Mouse (Mus musculus) erythroblast, embryonic 14.5 days (primary cell): ENCODE data around the gene Wapl.

Source experiments
- GATA1 ChIP-seq: IDR thresholded peaks from 2 replicates; pipeline ENCODE4 v1.6.1; 2012; ENCODE audit warnings: low read length, inconsistent platforms, mixed read lengths
- TAL1 ChIP-seq: IDR thresholded peaks from 3 replicates; pipeline ENCODE4 v1.6.1; 2012; ENCODE audit warnings: low read length, inconsistent platforms, mixed read lengths

DNA sequence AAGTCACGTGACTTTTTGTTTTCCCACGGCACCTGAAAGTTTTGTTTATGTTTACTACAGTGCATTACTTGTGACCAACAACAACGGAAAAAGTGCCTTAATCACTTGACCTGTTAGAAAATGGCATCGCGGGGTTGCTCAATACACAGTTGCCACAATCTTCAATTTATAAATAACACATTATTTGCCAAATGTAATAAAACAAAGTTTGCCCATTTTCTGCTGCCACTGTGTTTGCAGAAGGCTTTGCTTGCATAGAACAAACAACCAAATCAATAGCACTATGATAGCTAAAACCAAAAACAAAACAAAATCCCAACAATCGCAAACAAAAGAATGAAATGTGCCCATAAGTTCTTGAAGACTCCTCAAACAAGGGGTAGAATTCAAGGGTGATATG lies 38.0 kb upstream of the Wapl start:
- TF ChIP-seq GATA1 = no peak
- TF ChIP-seq TAL1 = no peak
